Mouse (Mus musculus) olfactory bulb, adult 2 months (tissue): ENCODE data around the gene Scg5.
A peak's percentile ranks its signal among the peaks of the same experiment; 100 is the strongest.

ENCODE experiments used
- CTCF ChIP-seq: fragments of 200-500 bp; IDR thresholded peaks from 2 replicates; pipeline ENCODE4 v1.5.1; 2012; ENCODE audit warnings: low read depth, mild to moderate bottlenecking, low read length, moderate library complexity; ENCODE audit not compliant: insufficient read depth
- POLR2A ChIP-seq: fragments of 200-500 bp; IDR thresholded peaks from 2 replicates; pipeline ENCODE4 v1.6.1; 2012; ENCODE audit warnings: mild to moderate bottlenecking, low read depth, low read length, moderate library complexity; ENCODE audit not compliant: insufficient read depth

GRCm38 (mm10) chr2:113807640-113808039 is 21.3 kb downstream of the Scg5 start:
- TF ChIP-seq CTCF (peak; percentile 29; the same call in 1 of the 2 replicates), POLR2A (no peak)
